Mouse (Mus musculus) stomach, postnatal 0 days (tissue): ENCODE data around the gene Jazf1.

Experiments
- CTCF ChIP-seq: IDR thresholded peaks from 2 replicates; pipeline ENCODE4 v1.5.1; 2016; ENCODE audit warnings: antibody characterized with exemption, low read depth, mild to moderate bottlenecking, moderate library complexity
- EP300 ChIP-seq: optimal IDR thresholded peaks from 2 replicates; pipeline ENCODE3; 2016; ENCODE audit warnings: antibody characterized with exemption

- TF ChIP-seq CTCF (no peak), EP300 (no peak)
These were observed 315.6 kb downstream of the Jazf1 start for GRCm38 (mm10) chr6:52752832-52753231.
